Mouse (Mus musculus): Measurements from ENCODE around the gene Fbxw11.
"Not testable (repeated sequence)": the region's sequence is repeated elsewhere in the genome, so short reads cannot be mapped to it uniquely, and the experiment has no call there.

Gene Fbxw11

GRCm38 (mm10) chr11:32642249-32642876 is at the start of gene Fbxw11:
Gene Fbxw11, plus strand, starts transcription at chr11:32642724.
- peak; percentile 89 to 95 for DNase-seq (ENCODE audit: low spot score in 2 of 2)

- no peak for DNase-seq (ENCODE audit: low spot score in 2 of 2)
Measured at GRCm38 (mm10) chr11:32593081-32593480, 49.4 kb upstream of the Fbxw11 start.

DNA sequence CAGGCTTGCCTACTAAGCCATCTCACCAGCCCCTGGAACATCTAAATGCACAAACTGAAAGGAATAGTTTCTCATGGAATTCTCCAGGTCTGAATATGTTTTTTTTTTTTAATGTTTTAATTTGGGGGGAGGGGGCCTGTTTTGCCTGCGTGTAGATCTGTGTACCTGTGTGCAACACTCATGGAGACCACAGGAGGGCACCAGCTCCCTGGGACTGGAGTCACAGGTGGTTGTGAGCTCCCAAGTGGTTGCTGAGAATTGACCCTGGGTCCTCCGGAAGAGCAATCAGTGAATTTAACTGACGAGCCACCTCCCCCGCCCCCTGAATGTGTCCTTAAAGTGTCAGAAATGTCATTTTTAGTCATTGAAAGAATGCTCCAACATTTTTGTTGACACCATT is 48.4 kb upstream of the Fbxw11 start:
- DNase-seq (ENCODE audit: low spot score in 2 of 2): no peak

GRCm38 (mm10) chr11:32600371-32600770 is 42.2 kb upstream of the Fbxw11 start:
- DNase-seq (ENCODE audit: low spot score in 2 of 2): no peak

GRCm38 (mm10) chr11:32601528-32602323 is 40.8 kb upstream of the Fbxw11 start:
- DNase-seq (ENCODE audit: low spot score in 2 of 2): no peak

DNA sequence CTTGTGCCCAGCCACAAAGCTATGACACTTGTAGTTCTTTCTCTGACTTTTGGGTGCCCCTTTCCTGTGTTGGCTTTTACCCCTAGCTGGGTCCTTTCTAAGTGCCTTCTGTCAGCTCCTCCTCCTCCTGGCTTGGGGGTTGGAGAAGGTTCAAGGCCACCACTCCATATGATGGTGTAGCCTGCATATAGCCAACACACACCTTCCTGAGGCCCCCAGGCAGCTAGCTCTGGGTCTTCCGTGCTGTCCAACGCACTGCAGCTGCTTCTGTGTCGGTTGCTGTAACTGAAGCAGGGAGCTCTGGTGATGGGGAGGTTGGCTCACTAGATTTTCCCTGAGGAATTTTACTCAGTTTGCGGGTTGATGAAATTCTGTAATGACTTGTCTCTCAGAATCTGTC is 37.9 kb upstream of the Fbxw11 start:
- DNase-seq (ENCODE audit: low spot score in 2 of 2): no peak

GRCm38 (mm10) chr11:32605131-32605860 is 37.2 kb upstream of the Fbxw11 start:
- no peak for DNase-seq (ENCODE audit: low spot score in 2 of 2)

- DNase-seq (ENCODE audit: low spot score in 2 of 2): no peak
Measured at GRCm38 (mm10) chr11:32605907-32606306, 36.6 kb upstream of the Fbxw11 start.

DNA sequence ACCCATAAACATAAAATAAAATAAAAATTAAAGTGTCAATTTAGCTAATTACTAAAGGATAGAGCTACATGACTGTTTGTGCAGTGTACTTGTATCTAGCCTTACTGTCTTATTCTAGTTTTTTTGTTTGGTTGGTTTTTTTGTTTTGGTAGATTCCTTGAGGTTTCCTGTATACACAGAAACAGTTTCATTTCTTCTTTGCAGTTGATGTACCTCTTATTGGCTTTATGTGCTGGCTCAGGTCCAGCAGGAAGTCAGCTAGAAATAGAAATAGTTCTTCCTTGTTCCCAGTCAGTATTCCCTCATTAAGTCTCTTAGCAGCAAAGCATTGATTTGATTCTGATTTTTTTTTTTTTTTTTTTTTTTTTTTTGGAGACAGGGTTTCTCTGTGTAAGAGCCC is 35.2 kb upstream of the Fbxw11 start:
- no peak for DNase-seq (ENCODE audit: low spot score in 2 of 2)

DNA sequence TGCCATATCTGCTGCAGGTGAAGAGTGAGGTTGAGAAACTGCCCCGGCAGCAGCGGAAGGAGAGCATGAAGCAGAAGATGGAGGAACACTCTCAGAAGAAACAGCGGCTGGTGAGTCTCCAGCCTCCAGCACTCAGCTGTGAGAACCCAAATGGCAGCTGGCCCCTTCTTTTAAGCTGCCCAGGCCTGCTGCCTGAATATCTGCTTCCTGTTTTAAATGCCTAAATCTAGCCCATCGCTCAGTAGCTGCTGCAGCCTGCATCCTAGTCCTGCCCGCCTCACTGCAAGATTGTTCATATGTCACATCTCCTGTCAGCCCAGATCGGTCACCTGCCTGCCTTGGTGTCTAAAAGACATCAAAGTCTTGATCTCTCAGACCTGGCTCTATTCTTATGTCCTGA is 31.9 kb upstream of the Fbxw11 start:
- DNase-seq (ENCODE audit: low spot score in 2 of 2): no peak

DNA sequence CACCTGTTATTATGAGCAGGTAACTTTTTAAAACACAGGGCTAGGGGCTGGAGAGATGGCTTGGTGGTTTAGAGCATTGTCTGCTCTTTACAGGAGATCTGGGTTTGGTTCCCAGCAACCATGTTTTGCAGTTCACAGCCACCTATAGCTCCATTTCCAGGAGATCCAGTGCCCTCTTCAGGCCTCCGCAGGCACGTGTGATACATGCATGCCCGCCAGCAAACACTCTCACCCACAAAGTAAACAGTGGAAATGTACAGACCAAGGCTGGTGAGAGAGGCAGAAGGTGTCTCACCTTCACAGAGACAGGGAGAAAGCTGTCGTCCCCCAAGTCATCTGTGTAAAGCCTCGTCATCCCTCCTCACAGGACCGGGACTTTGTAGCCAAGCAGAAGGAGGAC is 30.2 kb upstream of the Fbxw11 start:
- no peak for DNase-seq (ENCODE audit: low spot score in 2 of 2)

GRCm38 (mm10) chr11:32614463-32614862 is 28.1 kb upstream of the Fbxw11 start:
- no peak for DNase-seq (ENCODE audit: low spot score in 2 of 2)

DNA sequence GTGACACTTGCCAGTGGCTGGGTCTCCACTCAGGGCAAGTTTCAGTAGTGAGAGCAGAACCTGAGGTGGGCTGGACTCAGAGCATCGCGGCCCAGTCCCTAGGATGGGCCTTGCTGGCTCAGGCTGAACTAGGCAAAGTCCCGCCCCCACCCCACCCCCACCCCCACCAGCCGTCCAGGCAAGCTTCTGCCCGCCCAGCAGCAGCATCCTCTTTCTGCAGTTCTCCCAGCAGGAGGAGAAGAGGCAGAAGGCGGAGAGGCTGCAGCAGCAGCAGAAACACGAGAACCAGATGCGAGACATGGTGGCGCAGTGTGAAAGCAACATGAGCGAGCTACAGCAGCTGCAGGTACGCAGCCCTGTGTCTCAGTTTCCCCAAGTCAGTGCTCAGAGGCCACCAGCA is 27.0 kb upstream of the Fbxw11 start:
- DNase-seq (ENCODE audit: low spot score in 2 of 2): no peak

DNA sequence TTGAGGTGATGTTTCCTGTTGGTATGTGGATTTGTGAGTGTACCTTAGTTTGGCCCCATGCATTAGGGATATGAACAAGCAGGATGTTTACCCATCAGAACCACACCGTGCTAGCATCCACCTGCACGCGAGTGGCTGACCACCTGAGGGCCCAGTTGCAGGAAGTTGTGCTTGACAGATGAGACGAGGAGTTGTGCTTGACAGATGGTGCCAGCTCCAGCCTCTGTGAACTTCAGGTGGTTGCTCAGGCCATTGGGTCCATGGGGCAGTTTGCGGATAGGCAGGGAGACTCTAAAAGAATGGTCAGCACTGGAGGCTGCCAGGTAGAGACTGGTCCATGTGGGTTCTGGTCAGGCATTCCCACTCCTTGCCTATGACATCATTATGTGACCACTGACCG is 26.4 kb upstream of the Fbxw11 start:
- no peak for DNase-seq (ENCODE audit: low spot score in 2 of 2)

DNA sequence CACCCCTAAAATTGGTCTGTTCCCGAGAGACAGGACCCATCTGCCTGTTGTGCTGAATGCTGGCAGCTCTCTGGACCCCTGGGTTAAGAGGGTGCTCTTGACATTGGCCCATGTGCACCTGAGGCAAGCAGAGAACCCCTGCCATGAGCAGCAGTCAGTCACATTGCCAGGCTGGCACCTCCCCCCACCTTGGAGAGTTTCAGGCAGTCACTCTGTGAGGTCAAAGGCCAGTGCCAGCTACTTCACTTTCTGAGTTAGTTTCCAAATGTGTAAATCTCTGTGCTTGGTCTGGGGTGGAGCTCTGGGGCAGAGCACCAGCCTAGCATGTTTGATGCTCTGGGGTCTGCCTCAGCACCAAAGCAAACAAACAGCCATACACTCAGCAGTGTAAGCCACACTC is 24.5 kb upstream of the Fbxw11 start:
- no peak for DNase-seq (ENCODE audit: low spot score in 2 of 2)

DNA sequence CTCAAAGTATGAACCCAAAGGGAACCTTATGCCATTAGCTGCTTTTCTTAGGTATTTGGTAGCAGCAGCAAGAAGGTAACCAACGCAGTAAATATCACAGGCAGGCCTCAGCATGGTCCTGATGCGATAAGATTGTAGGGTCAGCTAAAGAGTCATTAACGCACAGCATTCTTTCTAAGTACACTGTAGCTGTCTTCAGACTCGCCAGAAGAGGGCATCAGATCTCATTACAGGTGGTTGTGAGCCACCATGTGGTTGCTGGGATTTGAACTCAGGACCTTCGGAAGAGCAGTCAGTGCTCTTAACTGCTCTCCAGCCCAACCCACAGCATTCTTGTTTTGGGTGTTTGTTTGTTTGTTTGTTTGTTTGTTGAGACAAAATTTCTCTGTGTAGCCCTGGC is 23.9 kb upstream of the Fbxw11 start:
- not testable (repeated sequence) for DNase-seq (ENCODE audit: low spot score in 2 of 2)

DNA sequence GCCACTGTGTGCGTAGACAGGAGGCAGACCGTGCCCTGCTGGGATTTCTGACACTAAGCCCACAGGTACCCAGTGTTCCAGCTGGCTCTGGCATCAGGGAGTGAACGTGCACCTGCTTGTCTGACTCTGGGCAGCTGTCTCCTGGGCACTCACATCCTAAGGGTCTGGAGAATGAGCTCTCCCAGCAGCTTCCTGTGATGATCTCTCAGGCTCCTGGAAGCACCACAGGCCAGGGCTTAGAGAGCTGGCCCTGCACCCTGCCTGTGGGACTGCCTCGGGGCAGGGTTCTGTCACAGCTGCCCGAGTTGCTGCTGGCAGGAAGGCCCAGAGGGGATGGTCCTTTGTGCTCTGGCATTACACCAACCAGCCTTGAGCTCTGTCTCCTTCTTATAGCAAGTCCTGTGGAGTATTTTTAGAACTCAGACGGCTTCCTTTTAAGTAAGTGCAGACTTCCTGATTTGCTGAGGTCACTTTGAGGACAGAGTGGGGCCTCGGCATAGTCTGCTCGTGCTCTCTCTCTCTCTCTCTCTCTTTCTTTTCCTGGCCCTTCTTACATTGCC is 23.2 kb upstream of the Fbxw11 start:
- peak; percentile 37 to 49 for DNase-seq (ENCODE audit: low spot score in 2 of 2)

GRCm38 (mm10) chr11:32619866-32620456 is 22.6 kb upstream of the Fbxw11 start:
- no peak for DNase-seq (ENCODE audit: low spot score in 2 of 2)

DNA sequence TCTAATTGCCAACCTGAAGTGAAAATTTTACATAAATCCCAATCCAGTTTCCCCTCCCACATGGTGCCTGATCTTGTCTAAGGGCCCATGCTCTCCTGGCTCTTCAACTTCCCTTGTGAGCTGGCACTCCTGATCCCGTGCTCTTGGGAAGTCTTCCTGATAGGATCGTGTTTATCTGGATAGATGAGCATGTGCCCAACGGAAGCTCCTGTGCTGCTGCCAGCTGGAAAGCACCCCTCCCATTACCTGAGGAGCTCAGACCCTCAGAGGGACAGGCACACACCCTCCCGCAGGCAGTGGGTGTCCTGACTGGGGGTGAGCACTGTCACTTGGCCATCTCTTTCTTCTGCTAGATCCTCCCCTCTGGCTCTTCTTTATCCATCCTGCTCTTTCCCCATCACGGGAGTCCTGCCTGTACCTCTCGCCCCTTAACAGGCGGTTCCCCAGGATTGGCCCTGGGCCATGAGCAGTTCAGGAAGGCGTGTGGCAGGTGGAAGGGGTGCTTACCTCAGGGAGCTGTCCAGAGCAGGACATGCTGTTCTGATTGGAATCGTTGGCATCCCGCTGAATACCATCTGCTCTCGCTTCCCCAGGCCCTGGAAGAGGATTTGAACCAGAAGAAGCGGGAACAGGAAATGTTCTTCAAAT is 20.6 kb upstream of the Fbxw11 start:
- no peak for DNase-seq (ENCODE audit: low spot score in 2 of 2)

GRCm38 (mm10) chr11:32622479-32623190 is 19.9 kb upstream of the Fbxw11 start:
- DNase-seq (ENCODE audit: low spot score in 2 of 2): no peak

- no peak for DNase-seq (ENCODE audit: low spot score in 2 of 2)
Measured at GRCm38 (mm10) chr11:32623236-32623635, 19.3 kb upstream of the Fbxw11 start.
